Mouse (Mus musculus): ENCODE measurements around the gene Slc4a1ap.

DNA sequence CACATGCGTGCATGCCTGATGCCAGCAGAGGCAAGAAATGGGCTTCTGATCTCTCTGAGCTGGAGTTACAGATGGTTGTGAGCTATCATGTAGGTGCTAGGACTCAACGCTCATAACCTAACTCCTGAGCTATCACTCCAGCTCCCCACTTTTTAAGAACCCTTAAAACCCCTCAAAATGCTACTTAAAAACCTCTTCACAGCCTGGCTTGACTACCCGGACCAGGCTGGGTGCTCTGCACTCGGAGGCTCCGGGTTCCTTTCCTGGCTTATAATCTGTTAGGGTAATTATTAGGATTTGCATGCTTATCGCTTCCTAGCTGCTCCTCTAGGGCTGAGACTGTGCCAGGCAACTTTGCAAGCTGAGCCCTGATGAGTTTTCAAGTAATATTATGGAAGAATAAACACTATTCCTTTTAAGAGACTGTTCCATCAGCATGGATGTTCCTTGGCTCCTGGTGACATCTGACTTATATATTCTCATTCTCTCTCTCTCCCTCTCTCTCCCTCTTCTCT, 70.7 kb downstream of the Slc4a1ap start:
- no peak for TF ChIP-seq CTCF (IDR thresholded peaks at IDR 0.05; ENCODE audit: control insufficient read depth, insufficient read depth, insufficient replicate concordance, low read depth, low read length)
- no peak for TF ChIP-seq POLR2A (IDR thresholded peaks at IDR 0.05; ENCODE audit: control insufficient read depth, low read depth, low read length)
